Mouse (Mus musculus) limb, embryonic 14.5 days (tissue): Measurements from ENCODE around the gene Prkca. TPM values are rescaled to one million over a fixed set of nuclear protein-coding genes. Genes with fewer than 3 reads are reported as not detected.

Experiments used
- ATAC-seq: fragments of 200-750 bp; cut with Nextera tagmentation; 2 replicates; pipeline ENCODE4 v1.8.0; 2017; ENCODE audit warnings: low read depth, moderate number of reproducible peaks, moderate TSS enrichment; ENCODE audit not compliant: low FRiP score
- DNase-seq: peaks from one replicate; pipeline ENCODE4 v3.0.0-alpha.2; 2015; ENCODE audit warnings: low spot score
- H3K27ac ChIP-seq: fragments of 300-500 bp; sonication (generic); replicated peaks from 2 replicates; pipeline ENCODE4 v1.5.1; 2014; ENCODE audit warnings: low read depth, mild to moderate bottlenecking, low read length, moderate library complexity, mixed read lengths
- H3K27me3 ChIP-seq: fragments of 300-500 bp; sonication (generic); 2 replicates; pipeline ENCODE4 v1.6.1; 2014; ENCODE audit warnings: low read length, mixed read lengths; ENCODE audit not compliant: control insufficient read depth, insufficient read depth
- H3K36me3 ChIP-seq: fragments of 300-500 bp; sonication (generic); 2 replicates; pipeline ENCODE4 v1.6.1; 2014; ENCODE audit warnings: mild to moderate bottlenecking, low read length, moderate library complexity, mixed read lengths; ENCODE audit not compliant: control insufficient read depth, insufficient read depth
- H3K4me1 ChIP-seq: fragments of 300-500 bp; sonication (generic); 2 replicates; pipeline ENCODE4 v1.6.1; 2014; ENCODE audit warnings: antibody characterized with exemption, low read length, mixed read lengths; ENCODE audit not compliant: control insufficient read depth, insufficient read depth
- H3K4me2 ChIP-seq: fragments of 300-500 bp; sonication (generic); replicated peaks from 2 replicates; pipeline ENCODE4 v1.6.1; 2014; ENCODE audit warnings: low read depth, mild to moderate bottlenecking, low read length, moderate library complexity; ENCODE audit not compliant: severe bottlenecking
- H3K4me3 ChIP-seq: fragments of 300-500 bp; sonication (generic); replicated peaks from 2 replicates; pipeline ENCODE4 v1.5.1; 2014; ENCODE audit warnings: low read length
- H3K9ac ChIP-seq: fragments of 300-500 bp; sonication (generic); 2 replicates; pipeline ENCODE4 v1.6.1; 2014; ENCODE audit warnings: mild to moderate bottlenecking, low read depth, low read length, moderate library complexity; ENCODE audit not compliant: severe bottlenecking
- H3K9me3 ChIP-seq: fragments of 300-500 bp; sonication (generic); 2 replicates; pipeline ENCODE4 v1.6.1; 2016; ENCODE audit warnings: low read length; ENCODE audit not compliant: control insufficient read depth
- POLR2A ChIP-seq: fragments of 200-500 bp; IDR thresholded peaks from 2 replicates; pipeline ENCODE4 v1.8.0; 2012; ENCODE audit warnings: inconsistent platforms, mild to moderate bottlenecking, moderate library complexity, borderline replicate concordance; ENCODE audit not compliant: insufficient read depth, insufficient read length; ENCODE audit errors: extremely low read depth
- WGBS: fragments of 180-500 bp; shearing (Covaris S2); extraction: QIAGEN DNeasy Blood & Tissue Kit; methylation state at CpG from one replicate; pipeline ENCODE4 v1.1.7; 2014; 5-methylcytosine and 5-hydroxymethylcytosine counted together
- polyA plus RNA-seq, 2 experiments: library from polyadenylated mRNA; depleted of rRNA in 1 of 2; stranded (reverse) in 1 of 2; unstranded in 1 of 2; fragments of >200 nt; fragmentation: Nextera tagmentation in 1 of 2; extraction: Ambion mirVana in 1 of 2; gene quantifications; 2 replicates each; pipeline versions ENCODE4 v1.2.1 to v1.2.3; 2012 to 2014

The Prkca gene
- polyA plus RNA-seq, 2 experiments, result 9.0 to 16.3 TPM

DNA sequence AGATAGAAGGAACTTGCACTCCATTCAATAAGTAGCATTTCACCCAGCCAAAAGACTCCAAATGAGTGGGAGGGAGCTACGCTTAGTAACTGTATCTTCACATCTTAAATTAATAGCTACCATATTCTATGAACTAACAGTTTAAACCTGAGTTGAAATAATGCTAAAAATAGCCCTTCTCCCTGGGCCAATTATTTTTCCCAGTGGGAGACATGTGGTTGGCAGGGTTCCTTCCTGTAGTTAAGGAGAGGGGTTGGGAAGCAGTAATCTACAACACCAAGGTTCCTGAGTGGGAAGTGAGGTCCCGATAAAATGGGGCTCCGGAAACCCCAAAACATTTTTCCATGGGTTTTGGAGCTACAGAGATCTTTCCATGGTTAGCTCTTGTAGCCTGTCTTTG lies 76.7 kb downstream of the Prkca start:
- Histone ChIP-seq H3K4me3 (no peak overlapping the region), H3K4me2 (no peak overlapping the region), H3K27me3 (no peaks in the 10 kb centered on the region), H3K4me1 (peaks cover 39% of the 10 kb centered on the region), H3K9ac (no peak overlapping the region), H3K9me3 (no peaks in the 10 kb centered on the region), H3K27ac (no peak overlapping the region), H3K36me3 (no peaks in the 10 kb centered on the region)
- no peak for DNase-seq
- TF ChIP-seq POLR2A, result no peak
- WGBS, result 46% methylated on average over 3 of the region's 3 CpGs
- no peak for ATAC-seq

DNA sequence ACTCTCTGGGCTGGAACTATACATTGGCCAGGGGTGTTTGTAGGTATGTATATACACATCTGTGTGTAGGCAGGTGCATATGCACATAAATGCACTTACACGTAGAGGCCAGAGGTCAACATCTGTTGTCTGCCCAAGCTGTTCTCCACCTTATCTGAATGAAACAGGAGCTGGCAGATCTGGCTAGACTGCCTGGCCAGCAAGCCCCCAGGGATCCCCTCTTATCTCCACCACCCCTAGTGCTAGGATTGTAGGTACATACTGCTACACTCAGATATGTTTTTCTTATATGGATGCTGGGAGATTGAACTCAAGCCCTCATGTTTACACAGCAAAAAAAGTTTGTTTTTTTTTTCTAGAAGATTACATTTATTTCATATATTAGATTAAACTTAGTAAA lies 79.9 kb downstream of the Prkca start:
- no peaks in the 10 kb centered on the region for H3K9me3 ChIP-seq
- no peak for ATAC-seq
- no peak overlapping the region for H3K9ac ChIP-seq
- TF ChIP-seq POLR2A, result no peak
- H3K27ac ChIP-seq, result no peak overlapping the region
- no peaks in the 10 kb centered on the region for H3K27me3 ChIP-seq
- 50% methylated on average over 1 of the region's 1 CpGs for WGBS
- no peak overlapping the region for H3K4me2 ChIP-seq
- no peak overlapping the region for H3K4me3 ChIP-seq
- no peaks in the 10 kb centered on the region for H3K36me3 ChIP-seq
- no peak for DNase-seq
- H3K4me1 ChIP-seq, result peaks cover 44% of the 10 kb centered on the region

DNA sequence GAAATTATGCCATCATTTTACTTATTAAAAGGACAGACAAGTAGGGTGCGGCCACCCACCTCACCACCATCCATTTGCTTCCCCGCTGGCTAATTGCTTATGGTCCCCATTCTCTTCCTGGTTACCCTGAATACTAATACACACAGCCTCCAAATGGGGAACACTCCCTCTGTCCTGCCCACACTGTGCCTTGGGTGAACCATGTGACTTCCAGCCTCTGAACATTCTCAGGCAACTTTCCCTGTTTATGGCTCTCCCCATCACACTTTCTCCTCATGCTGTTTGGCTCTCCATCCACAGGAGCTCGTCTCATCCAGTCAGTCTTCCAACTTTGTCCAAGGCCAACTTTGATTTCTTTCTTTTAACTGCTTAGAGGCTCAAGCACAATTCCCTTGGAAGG lies 80.3 kb downstream of the Prkca start:
- no peak for TF ChIP-seq POLR2A
- Histone ChIP-seq H3K27me3 (no peaks in the 10 kb centered on the region), H3K27ac (no peak overlapping the region), H3K36me3 (no peaks in the 10 kb centered on the region), H3K9ac (no peak overlapping the region), H3K4me1 (peaks cover 44% of the 10 kb centered on the region), H3K4me3 (no peak overlapping the region), H3K4me2 (no peak overlapping the region), H3K9me3 (no peaks in the 10 kb centered on the region)
- DNase-seq (no peak), ATAC-seq (no peak)
- WGBS, result 67% methylated on average over 3 of the region's 3 CpGs

DNA sequence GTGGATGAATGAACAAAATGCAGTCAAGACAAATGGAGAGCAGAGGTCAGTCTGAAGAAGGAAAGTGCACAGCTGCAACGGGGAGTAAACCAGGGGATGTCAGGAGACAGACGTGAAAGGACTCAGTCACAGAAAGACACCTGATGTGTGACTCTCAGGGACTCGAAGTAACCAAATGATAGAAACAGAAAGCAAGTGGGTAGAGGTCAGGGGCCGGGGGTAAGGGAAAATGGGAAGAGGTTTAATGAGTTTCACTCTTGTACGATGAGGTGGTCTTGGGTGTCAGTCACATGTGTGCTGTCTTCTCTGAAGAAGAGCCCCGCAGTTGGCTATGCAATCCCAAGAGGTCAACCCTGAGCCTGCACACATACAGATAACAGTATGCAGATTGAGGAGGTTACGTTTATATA lies 82.0 kb downstream of the Prkca start:
- no peak overlapping the region for H3K9ac ChIP-seq
- H3K4me3 ChIP-seq, result no peak overlapping the region
- H3K27me3 ChIP-seq, result no peaks in the 10 kb centered on the region
- no peak overlapping the region for H3K4me2 ChIP-seq
- no peak overlapping the region for H3K27ac ChIP-seq
- no peaks in the 10 kb centered on the region for H3K9me3 ChIP-seq
- ATAC-seq, result no peak
- 58% methylated on average over 7 of the region's 7 CpGs for WGBS
- H3K4me1 ChIP-seq, result peaks cover 31% of the 10 kb centered on the region
- TF ChIP-seq POLR2A, result no peak
- no peak for DNase-seq
- no peaks in the 10 kb centered on the region for H3K36me3 ChIP-seq

DNA sequence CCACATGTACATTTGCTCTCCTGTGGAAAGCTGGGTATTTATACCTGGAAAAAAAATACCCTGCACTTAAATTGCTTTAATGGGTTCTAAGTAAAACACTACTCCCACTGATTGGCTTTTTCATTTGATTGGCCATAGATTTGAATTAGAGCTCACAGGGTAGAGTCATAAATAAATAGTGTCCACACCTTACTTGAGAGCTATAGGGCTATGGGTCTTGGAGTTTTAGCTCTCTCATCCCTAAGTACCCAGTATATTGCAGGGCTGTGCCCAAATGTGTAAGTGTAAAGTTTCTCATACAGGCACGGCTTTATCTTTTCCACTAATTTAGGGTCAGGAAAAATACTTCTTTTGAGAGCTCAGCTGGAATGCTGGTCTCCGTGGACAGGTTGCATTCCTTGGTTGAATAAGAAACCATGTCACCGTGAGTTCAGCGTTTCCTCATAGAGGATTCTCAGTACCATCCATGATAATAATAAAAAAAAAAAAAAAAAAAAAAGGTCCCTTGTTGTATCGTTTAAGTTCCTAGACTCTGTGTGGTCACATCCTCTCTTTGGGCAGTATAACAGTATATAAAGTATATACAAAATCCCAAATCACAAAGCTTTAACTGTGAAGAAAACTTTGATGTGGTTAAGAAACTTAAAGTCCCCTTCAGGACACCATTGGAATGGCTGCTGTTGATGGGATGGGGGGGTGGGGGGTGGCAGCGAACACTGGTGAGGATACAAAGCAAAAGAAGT lies 82.8 kb downstream of the Prkca start:
- Histone ChIP-seq H3K27ac (peak overlapping the region; percentile 65; the same call in 1 of the 2 replicates), H3K4me1 (peaks cover 30% of the 10 kb centered on the region), H3K27me3 (no peaks in the 10 kb centered on the region), H3K4me3 (no peak overlapping the region), H3K9me3 (no peaks in the 10 kb centered on the region), H3K4me2 (0 out of 2 replicates have a peak overlapping the region, but pooled peaks have one; percentile 15), H3K36me3 (no peaks in the 10 kb centered on the region), H3K9ac (no peak overlapping the region)
- no peak for DNase-seq
- no peak for ATAC-seq
- 52% methylated on average over 6 of the region's 6 CpGs for WGBS
- no peak for TF ChIP-seq POLR2A

DNA sequence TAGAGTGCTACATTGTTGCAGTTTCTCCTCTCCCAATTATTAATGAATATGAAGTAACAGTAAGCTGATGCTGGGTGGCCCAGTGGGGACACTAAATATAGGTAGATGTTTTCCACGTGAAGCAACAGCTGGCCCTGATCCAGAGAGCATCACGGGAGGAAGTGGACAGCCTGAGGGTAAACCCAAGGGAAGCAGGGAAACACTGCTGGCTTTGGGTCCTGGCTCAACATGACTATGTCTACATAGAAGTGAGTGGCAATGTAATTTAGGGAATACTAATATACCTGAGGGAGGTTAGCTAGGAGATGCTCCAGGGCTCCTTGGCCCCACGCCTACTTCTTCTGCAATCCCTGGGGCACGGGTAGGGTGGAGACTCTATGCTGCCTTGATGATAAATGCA lies 84.3 kb downstream of the Prkca start:
- Histone ChIP-seq H3K36me3 (no peaks in the 10 kb centered on the region), H3K9ac (no peak overlapping the region), H3K27me3 (no peaks in the 10 kb centered on the region), H3K4me3 (no peak overlapping the region), H3K27ac (peak overlapping the region; percentile 65), H3K9me3 (no peaks in the 10 kb centered on the region), H3K4me2 (peak overlapping the region; percentile 14; the same call in 1 of the 2 replicates), H3K4me1 (peaks cover 35% of the 10 kb centered on the region)
- DNase-seq, result peak; percentile 15
- ATAC-seq, result no peak
- 46% methylated on average over 4 of the region's 4 CpGs for WGBS
- no peak for TF ChIP-seq POLR2A
